Mouse (Mus musculus) small intestine, adult 2 months (tissue): ENCODE data around the gene Arl15.

Experiments
- CTCF ChIP-seq: fragments of 200-500 bp; IDR thresholded peaks from 2 replicates; pipeline ENCODE4 v1.5.1; 2012; ENCODE audit warnings: low read depth, mild to moderate bottlenecking, control low read depth, inconsistent platforms, low read length, moderate library complexity, mixed read lengths; ENCODE audit not compliant: insufficient replicate concordance, insufficient read length; ENCODE audit errors: extremely low read depth
- POLR2A ChIP-seq: fragments of 200-500 bp; IDR thresholded peaks from 2 replicates; pipeline ENCODE4 v1.6.1; 2012; ENCODE audit warnings: low read depth, mild to moderate bottlenecking, control low read depth, inconsistent platforms, low read length, moderate library complexity

GRCm38 (mm10) chr13:114129986-114130385, 335.7 kb downstream of the Arl15 start:
- no peak for TF ChIP-seq CTCF
- TF ChIP-seq POLR2A: no peak
